Mouse (Mus musculus): ENCODE measurements at regions not wholly inside any gene's neighbourhood (a gene's known extent, or its start where the extent isn't known, plus 50 kb on each side); places are given as distances from the start of the nearest gene placed in this dataset.
A peak's percentile ranks its signal among the peaks of the same experiment; 100 is the strongest.

DNA sequence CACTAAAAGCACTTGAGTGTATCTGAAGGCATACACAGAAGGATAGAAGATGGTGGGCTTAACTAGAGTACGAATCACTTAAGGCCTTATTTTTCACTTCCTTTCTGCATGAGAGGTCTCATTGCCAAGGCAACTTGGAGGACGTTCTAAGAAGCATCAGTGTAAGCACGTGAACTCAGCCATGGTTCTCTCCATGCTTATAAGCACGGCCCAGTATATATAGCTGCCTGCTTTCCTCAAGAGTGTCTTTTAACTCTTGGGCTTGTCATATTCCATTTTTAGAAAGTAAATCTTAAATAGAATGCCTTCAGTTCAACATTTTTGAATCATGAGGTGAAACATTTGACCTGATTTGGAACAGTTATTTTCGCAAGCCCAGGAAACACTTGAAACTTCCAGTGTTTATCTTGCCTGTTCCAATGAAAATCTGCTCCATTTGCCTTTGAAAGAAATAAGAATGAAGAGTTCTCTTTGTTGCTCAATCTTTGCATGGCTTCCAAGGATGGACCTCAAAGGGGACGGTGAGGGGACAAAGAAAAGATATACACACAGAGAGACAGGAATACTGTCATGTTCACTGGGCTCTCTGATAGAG, 1371.0 kb upstream of the Adam24 start:
- no peak for TF ChIP-seq CTCF (IDR thresholded peaks at IDR 0.05)
- peak; percentile 84 for TF ChIP-seq EP300 (IDR thresholded peaks at IDR 0.05)

Data from lung, postnatal 0 days (tissue).